Mouse (Mus musculus) left cerebral cortex, postnatal 14 days (tissue): ENCODE data around the gene Pdss2. TPM values are rescaled to one million over a fixed set of nuclear protein-coding genes. Genes with fewer than 3 reads are reported as not detected.

ENCODE experiments used
- DNase-seq, 2 experiments: peaks; one replicate each; pipeline ENCODE4 v3.0.0; 2021 to 2022; ENCODE audit warnings: low spot score in 2 of 2, mixed read lengths in 1 of 2
- intact Hi-C: fragments of 180-260 bp; cut with DNase I; formaldehyde crosslinking; loops from one replicate; pipeline ENCODE4 v1.15.1; 2025
- total RNA-seq, 2 experiments: library from RNA; stranded (reverse); gene quantifications; 2 replicates each; pipeline ENCODE4 v1.2.3; 2021

Pdss2 gene
- total RNA-seq, 2 experiments from 2014 or later, result 17.6 to 18.1 TPM

GRCm38 (mm10) chr10:43290638-43291230, 69.4 kb downstream of the Pdss2 start:
- intact Hi-C loops, result loop anchor here (10.0 kb wide), 1 partner anchor 286 kb away; no protein-coding TSS in a partner anchor
- no peak for DNase-seq

DNA sequence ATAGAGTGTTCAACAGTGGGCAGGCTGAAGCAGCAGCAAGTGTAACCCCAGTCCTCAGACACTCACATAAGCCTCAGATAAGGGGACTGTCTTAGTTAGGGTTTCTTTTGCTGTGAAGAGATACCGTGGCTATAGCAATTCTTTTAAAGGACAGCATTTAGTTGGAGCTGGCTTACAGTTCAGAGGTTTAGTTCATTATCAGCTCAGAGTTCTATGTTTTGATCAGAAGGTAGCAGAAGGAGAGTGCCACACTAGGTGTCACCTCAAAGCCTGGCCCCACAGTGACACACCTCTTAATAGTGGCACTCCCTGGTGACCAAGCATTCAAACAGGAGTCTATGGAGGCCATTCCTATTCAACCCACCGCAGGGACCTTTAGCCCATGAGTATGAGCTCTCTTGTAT, 70.0 kb downstream of the Pdss2 start:
- intact Hi-C loops, result loop anchor here (10.0 kb wide), 1 partner anchor 287 kb away; no protein-coding TSS in a partner anchor
- no peak for DNase-seq

DNA sequence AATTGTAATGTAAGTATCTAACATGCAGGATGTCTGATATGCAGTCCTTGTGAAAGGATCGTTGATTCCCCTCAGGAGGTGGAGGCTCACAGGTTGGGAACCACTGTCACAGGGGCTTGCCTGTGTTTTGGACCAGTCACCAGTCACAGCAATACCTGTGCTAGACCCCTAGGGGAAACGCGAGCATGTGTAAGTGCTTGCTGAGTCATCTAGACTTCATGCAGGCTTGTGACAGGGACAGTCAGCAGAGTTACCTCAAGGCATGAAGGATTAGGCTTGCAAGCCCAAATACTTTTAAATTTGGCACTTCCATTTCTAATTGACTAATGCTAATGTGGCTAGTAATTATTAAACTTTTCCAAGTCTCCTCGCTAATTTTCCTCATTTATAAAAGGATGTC, 71.2 kb downstream of the Pdss2 start:
- DNase-seq, result no peak
- intact Hi-C loops, result loop anchor here (10.0 kb wide), 1 partner anchor 288 kb away; no protein-coding TSS in a partner anchor

GRCm38 (mm10) chr10:43294331-43294730, 73.0 kb downstream of the Pdss2 start:
- intact Hi-C loops, result loop anchor here (10.0 kb wide), 1 partner anchor 290 kb away; no protein-coding TSS in a partner anchor
- no peak for DNase-seq

DNA sequence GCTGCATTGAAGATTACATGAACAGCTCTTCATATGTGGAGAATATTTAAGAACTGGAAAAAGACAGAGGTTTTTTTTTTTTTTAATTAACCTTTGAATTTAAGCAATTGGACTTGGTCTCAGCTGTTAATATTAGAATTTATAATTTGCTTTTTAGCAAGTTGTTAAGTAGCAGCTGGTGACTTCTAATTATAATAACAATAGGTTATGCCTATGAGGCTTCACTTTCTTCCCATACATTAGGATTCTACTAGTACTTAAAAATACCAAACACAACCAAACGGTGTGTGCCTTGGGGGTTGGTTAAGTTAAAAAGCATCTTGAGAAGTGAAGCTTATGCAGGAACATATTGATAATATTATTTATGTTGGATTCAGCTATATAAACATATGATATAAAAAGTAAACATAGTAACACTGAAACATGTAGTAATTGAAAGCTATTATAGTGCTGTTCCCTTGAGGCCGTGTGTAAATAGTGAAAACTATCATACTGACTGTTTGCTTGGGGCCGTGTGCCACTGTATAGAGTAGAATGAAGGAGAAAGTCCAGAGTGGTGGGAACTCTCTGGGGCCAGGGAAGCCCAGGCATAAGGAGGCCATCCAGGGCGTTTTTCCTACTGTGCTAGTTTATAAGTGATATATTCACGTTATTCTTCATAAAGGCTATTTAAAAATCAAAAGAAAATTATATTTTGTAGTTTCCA, 87.0 kb downstream of the Pdss2 start:
- DNase-seq, result no peak
- intact Hi-C loops, result no loop called here

DNA sequence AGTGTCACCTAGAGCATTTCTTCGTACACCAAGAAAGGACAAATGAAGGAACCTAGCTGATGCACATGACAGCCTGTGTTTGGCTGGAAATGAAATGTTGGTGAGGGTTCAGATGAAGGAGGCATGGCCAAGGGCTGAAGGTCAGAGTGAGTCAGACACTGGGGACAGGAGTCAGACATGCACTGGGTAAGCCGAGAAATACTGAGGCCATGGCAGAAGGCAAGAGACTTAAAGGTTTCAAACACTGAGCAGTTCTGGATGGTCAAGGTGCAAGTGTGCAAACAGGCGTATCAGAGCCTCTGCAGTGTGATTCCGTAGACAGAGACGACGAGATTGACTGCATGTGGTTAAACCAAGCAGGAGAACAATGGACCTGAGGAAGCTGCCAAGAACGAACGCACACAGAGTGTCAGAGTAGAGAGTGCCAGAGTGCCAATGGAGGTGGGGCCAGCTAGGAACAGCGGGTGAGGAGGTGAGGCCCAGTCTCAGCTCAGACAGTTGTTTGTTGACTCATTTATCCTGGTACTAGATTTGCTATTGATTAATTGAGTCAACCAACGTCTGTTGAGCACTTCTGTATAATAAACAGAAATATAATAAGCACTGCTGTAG, 89.6 kb downstream of the Pdss2 start:
- intact Hi-C loops, result no loop called here
- no peak for DNase-seq

GRCm38 (mm10) chr10:43312211-43312610, 90.9 kb downstream of the Pdss2 start:
- peak in 1 of 2 experiments; percentile 23 for DNase-seq
- intact Hi-C loops, result no loop called here

DNA sequence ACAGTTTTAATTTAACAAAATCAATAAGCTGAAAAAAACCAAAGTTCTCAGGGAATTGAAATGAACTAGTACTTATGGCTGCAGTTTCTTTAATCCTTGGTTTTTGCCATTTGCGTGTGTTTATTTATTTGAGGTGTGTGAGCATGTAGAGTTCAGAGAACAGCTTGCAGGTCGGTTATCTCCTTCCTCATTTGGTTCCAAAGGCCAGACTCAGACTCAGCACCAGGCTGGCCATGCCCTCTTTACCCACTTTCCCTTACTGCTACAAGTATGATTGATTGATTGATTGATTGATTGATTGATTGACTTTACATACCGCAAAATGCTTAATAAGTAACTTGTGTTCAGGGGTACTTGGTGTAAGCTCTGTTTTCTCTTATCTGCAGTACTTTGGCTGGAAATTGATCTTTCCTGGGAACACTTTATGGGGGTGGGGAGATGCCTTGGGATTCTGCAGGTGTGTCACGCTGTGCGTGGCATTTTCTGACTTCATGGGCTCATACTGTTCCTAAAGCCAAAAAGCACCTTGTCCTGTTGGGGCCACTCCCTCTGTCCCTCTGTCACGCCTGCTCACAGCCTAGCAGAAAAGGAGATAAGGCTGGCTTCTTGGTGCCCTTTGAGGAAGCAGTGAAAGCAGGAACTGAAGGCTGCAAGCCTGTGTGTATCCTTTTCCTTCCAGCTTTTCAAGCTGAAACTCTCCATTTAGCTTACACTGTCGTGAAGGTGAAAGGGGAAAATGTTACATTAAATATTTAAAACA, 91.6 kb downstream of the Pdss2 start:
- intact Hi-C loops, result no loop called here
- no peak for DNase-seq

DNA sequence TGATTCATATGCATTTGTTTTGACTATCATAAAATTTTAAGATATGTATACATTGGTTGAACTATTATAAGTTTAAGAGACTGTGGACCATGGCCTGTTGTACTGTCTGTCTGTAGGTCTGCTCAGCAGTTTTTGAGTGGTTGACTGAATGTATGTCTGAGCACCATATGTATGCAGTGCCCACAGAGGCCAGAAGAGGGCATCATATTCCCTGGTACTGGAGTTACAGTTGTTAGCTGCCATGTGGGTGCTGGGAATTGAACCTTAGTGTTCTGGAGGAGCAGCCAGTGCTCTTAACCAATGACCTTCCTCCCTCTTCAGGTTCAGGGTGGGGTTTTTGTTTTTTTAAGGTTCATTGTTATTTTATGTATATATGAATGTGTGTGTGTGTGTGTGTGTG, 93.9 kb downstream of the Pdss2 start:
- intact Hi-C loops, result no loop called here
- no peak for DNase-seq

DNA sequence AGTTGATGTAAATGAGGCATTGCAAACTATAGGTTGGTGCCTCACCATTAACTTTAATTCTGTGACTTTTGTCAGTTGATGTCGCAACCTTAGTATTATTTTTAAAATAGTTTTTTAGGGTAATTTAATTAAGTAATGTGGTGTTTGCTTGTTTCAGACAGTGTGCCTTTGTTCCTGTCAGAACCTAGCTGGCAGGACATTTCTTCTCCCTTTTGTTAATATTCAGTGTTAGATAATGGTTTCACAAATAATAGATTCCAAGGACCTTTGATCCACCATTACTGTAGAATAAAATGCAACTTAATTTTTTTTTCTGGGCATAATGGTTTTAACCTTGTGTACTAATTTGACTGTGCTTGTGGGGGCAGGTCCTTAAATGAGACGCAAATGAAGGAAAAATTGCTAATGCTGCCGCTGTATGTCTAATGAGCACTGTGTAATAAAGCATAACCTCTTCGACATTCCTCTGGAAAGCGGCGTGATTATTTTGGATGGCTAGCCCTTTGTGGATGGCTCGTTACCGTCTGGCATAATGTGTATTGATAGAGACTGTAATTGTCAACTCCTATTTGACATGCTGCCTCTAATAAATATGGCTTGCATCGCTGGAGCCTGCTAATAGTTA, 96.2 kb downstream of the Pdss2 start:
- intact Hi-C loops, result no loop called here

DNA sequence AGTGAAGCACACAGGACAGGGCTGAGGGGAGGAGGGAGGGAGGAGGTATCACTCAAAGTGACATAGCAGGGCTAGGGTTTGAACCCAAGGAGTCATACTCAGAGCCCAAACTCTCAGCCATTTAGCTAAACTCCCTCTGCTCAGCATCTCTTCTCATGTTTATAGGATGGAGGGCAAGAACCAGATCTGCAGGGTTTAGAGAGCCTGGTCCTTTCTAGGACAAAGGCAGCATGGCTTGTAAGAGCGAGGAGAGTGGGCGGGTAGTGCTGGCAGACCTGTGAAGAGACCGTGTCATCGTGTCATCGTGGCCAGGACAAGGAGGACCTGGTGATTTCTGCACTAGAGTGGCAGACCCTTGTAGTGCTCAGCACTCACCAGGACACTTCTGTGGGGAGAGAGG, 99.7 kb downstream of the Pdss2 start:
- intact Hi-C loops, result no loop called here
- DNase-seq, result no peak

More for the DNA sequence above, 96.2 kb downstream of the Pdss2 start:
- DNase-seq, result no peak

- DNase-seq, result peak; percentile 34 to 79
- intact Hi-C loops, result no loop called here
Observed at GRCm38 (mm10) chr10:43322446-43323178, 101.3 kb downstream of the Pdss2 start.

- DNase-seq, result no peak
- intact Hi-C loops, result no loop called here
Observed at GRCm38 (mm10) chr10:43323386-43323785, 102.1 kb downstream of the Pdss2 start.

- DNase-seq, result no peak
- intact Hi-C loops, result no loop called here
Observed at GRCm38 (mm10) chr10:43329813-43330212, 108.5 kb downstream of the Pdss2 start.

- no peak for DNase-seq
- intact Hi-C loops, result no loop called here
Observed at GRCm38 (mm10) chr10:43330691-43331090, 109.4 kb downstream of the Pdss2 start.

GRCm38 (mm10) chr10:43331931-43332701, 110.8 kb downstream of the Pdss2 start:
- DNase-seq, result no peak
- intact Hi-C loops, result no loop called here

DNA sequence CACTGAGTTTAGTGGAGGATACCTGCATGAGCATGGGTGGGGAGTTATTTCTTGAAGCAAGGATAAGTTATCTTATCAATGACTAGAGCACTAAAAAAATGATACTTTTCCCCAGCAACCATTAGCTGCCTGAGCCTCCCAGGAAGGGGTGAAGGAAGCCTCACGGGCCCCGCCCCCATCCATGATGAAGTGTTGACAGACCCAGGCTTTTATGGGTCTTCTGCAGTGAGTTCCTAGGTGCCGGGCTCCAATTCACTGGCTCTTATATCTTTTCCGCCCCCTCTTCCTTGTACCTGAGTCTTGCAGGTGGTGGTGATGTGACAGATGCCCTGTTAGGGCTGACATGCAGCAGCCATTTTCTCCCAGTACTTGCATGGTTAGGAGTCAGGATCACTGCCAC, 114.6 kb downstream of the Pdss2 start:
- intact Hi-C loops, result no loop called here
- no peak for DNase-seq

- intact Hi-C loops, result no loop called here
- no peak for DNase-seq
Observed at GRCm38 (mm10) chr10:43337110-43337509, 115.8 kb downstream of the Pdss2 start.
